Mouse (Mus musculus) cerebellum, postnatal 36 days (tissue): ENCODE measurements around the gene Cdk6.
"Not testable (repeated sequence)": the region's sequence is repeated elsewhere in the genome, so short reads cannot be mapped to it uniquely, and the experiment has no call there.

ENCODE experiments used
- DNase-seq, 2 experiments: peaks; one replicate each; pipeline ENCODE4 v3.0.0; 2021 to 2022; ENCODE audit warnings: mixed read lengths in 2 of 2

The Cdk6 gene

GRCm38 (mm10) chr5:3520493-3521359 is 179.4 kb downstream of the Cdk6 start:
- DNase-seq, result no peak

GRCm38 (mm10) chr5:3521741-3522140 is 180.5 kb downstream of the Cdk6 start:
- no peak for DNase-seq

- DNase-seq, result no peak
Measured at GRCm38 (mm10) chr5:3522826-3523225, 181.5 kb downstream of the Cdk6 start.

GRCm38 (mm10) chr5:3527041-3527691 is 185.9 kb downstream of the Cdk6 start:
- no peak for DNase-seq

- no peak for DNase-seq
Measured at GRCm38 (mm10) chr5:3529585-3530189, 188.4 kb downstream of the Cdk6 start.

- not testable (repeated sequence) for DNase-seq
Measured at GRCm38 (mm10) chr5:3532048-3532447, 190.8 kb downstream of the Cdk6 start.

- no peak for DNase-seq
Measured at GRCm38 (mm10) chr5:3536592-3537212, 195.4 kb downstream of the Cdk6 start.

GRCm38 (mm10) chr5:3538505-3539472 is 197.5 kb downstream of the Cdk6 start:
- no peak for DNase-seq

- no peak for DNase-seq
Measured at GRCm38 (mm10) chr5:3541871-3542270, 200.6 kb downstream of the Cdk6 start.

- DNase-seq, result peak; percentile 96 to 97
Measured at GRCm38 (mm10) chr5:3543629-3544479, 202.6 kb downstream of the Cdk6 start, which contains the start of gene Fam133b. Fam133b (plus strand) TSS chr5:3543833.

- DNase-seq, result no peak
Measured at GRCm38 (mm10) chr5:3544480-3544769, 203.1 kb downstream of the Cdk6 start.

GRCm38 (mm10) chr5:3546226-3546625 is 204.9 kb downstream of the Cdk6 start:
- DNase-seq, result no peak

GRCm38 (mm10) chr5:3551481-3551880 is 210.2 kb downstream of the Cdk6 start:
- DNase-seq, result no peak

GRCm38 (mm10) chr5:3554198-3554597 is 212.9 kb downstream of the Cdk6 start:
- no peak for DNase-seq

GRCm38 (mm10) chr5:3571266-3571665 is 230.0 kb downstream of the Cdk6 start, which contains the start of gene 1700109H08Rik:
1700109H08Rik (plus strand) TSS chr5:3571566.
- DNase-seq, result no peak

GRCm38 (mm10) chr5:3574825-3575224 is 233.5 kb downstream of the Cdk6 start:
- DNase-seq, result no peak

- DNase-seq, result no peak
Measured at GRCm38 (mm10) chr5:3577939-3578338, 236.7 kb downstream of the Cdk6 start.

GRCm38 (mm10) chr5:3579066-3579465 is 237.8 kb downstream of the Cdk6 start:
- DNase-seq, result no peak
